Mouse (Mus musculus): ENCODE results near the gene Ltbp4. TPM values are rescaled to one million over a fixed set of nuclear protein-coding genes. Genes with fewer than 3 reads are reported as not detected.

Ltbp4 gene
- polyA plus RNA-seq, 1 experiment from 2014 or later, result 55.1 TPM

DNA sequence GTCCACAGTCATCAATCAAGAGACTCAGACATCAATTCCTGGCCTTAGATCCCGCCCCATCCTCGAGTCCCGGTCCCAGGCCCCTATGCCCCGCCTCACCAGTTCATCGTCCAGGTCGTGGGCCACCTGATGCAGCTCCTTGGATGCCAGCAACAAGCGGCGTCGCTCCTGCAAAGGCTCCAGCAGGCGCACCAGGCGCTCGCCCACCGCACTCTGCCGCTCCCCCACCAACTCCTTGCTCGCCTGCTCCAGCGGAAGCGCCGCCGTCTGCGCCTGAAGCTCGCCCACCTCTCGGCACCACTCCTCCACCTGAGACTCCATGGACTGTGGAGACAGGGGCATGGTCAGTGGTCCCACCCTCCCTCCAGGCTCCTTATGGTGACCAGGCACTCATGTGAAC, 37.8 kb upstream of the Ltbp4 start:
- Histone ChIP-seq H3K9me3 (ENCODE audit: control insufficient read depth, low read length) (no peaks in the 10 kb centered on the region), H3K4me3 (ENCODE audit: control insufficient read depth in 1 of 2, insufficient read depth in 1 of 2, low read depth in 1 of 2, low read length in 2 of 2) (no peak overlapping the region), H3K36me3 (ENCODE audit: control insufficient read depth, insufficient read depth, low read length) (no peaks in the 10 kb centered on the region), H3K9ac (ENCODE audit: low read length) (no peak overlapping the region), H3K27ac (replicated peaks in 1 of 2; ENCODE audit: control insufficient read depth in 1 of 2, insufficient read depth in 1 of 2, low read depth in 2 of 2, low read length in 2 of 2) (no peak overlapping the region), H3K27me3 (ENCODE audit: control insufficient read depth, insufficient read depth, low read length) (peaks cover 73% of the 10 kb centered on the region), H3K4me2 (ENCODE audit: low read length) (no peak overlapping the region), H3K4me1 (ENCODE audit: control insufficient read depth in 2 of 2, insufficient read depth in 2 of 2, low read length in 2 of 2) (no peaks in the 10 kb centered on the region)
- WGBS, result 2% methylated on average over 21 of the region's 22 CpGs
- no peak for ATAC-seq (ENCODE audit: insufficient number of reproducible peaks, insufficient read depth, low FRiP score, low read depth)

DNA sequence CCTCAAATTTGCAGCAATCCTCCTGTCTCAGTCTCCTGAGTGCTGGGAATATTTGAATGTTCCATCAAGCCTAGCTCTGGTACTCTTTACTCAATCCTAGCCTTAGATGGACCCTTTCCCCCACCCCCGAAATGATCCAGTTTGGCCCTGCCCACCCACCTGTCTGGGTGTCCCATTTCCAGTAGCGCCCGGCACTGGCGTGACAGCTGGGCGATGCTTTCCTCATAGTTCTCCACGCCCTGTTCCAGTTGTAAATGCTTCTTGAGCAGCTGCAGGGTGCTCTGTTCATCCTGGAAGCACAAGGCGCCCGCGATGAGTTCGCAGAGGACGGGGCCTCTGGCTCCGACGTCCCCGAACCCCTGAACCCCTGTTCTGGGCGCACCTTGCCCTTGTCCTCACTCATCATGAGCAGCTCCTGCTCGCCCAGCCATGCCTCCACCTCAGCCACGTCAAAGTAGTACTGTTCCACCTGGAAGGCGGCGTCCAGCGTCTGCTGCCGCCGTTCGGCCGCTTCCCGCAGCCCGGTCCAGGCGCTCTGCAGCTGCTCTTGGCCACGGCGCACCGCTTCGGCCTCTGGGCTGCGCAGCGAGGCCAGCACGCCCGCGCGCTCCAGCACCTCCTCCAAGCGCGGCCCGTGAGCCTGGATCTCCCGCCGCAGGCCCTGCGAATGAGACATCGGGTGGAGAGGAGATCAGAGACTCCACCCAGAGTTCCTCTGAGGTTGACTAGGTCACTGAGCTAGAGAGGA, 34.4 kb upstream of the Ltbp4 start:
- Histone ChIP-seq H3K36me3 (ENCODE audit: control insufficient read depth, insufficient read depth, low read length) (no peaks in the 10 kb centered on the region), H3K4me1 (ENCODE audit: control insufficient read depth in 2 of 2, insufficient read depth in 2 of 2, low read length in 2 of 2) (no peaks in the 10 kb centered on the region), H3K9ac (ENCODE audit: low read length) (no peak overlapping the region), H3K4me2 (ENCODE audit: low read length) (peak overlapping the region; percentile 15; the same call in 1 of the 2 replicates), H3K27me3 (ENCODE audit: control insufficient read depth, insufficient read depth, low read length) (peaks cover 94% of the 10 kb centered on the region), H3K9me3 (ENCODE audit: control insufficient read depth, low read length) (peaks cover 5% of the 10 kb centered on the region), H3K4me3 (ENCODE audit: control insufficient read depth in 1 of 2, insufficient read depth in 1 of 2, low read depth in 1 of 2, low read length in 2 of 2) (peak overlapping the region in 1 of 2 experiments; percentile 14; a peak in 1 of 4 replicates), H3K27ac (replicated peaks in 1 of 2; ENCODE audit: control insufficient read depth in 1 of 2, insufficient read depth in 1 of 2, low read depth in 2 of 2, low read length in 2 of 2) (no peak overlapping the region)
- no peak; the same call in 1 of the 2 replicates for ATAC-seq (ENCODE audit: insufficient number of reproducible peaks, insufficient read depth, low FRiP score, low read depth)
- 5% methylated on average over 44 of the region's 44 CpGs for WGBS

DNA sequence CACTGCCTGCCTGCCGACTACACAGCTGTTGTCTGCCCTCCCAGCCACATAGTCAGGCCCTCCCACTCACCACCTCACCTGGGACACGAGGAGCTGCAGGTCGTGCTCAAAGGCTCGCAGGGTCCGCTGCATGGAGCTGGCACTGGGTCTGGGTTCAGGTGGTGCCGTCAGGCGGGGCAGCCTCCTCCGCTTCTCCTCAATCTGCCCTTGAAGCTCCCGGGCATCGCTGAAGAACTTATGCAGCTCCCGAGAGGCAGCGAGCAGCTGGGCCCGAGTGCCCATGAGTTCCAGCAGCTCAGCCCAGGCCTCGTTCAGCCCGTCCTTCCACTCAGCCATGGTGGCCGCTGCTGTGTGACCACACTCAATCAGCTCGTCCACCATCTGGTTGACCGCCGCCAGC, 31.6 kb upstream of the Ltbp4 start:
- Histone ChIP-seq H3K4me1 (ENCODE audit: control insufficient read depth in 2 of 2, insufficient read depth in 2 of 2, low read length in 2 of 2) (peaks cover 2 to 4% of the 10 kb centered on the region in 2 experiments; a peak in 1 of 4 replicates), H3K9ac (ENCODE audit: low read length) (no peak overlapping the region), H3K4me2 (ENCODE audit: low read length) (no peak overlapping the region), H3K27ac (replicated peaks in 1 of 2; ENCODE audit: control insufficient read depth in 1 of 2, insufficient read depth in 1 of 2, low read depth in 2 of 2, low read length in 2 of 2) (no peak overlapping the region), H3K4me3 (ENCODE audit: control insufficient read depth in 1 of 2, insufficient read depth in 1 of 2, low read depth in 1 of 2, low read length in 2 of 2) (no peak overlapping the region), H3K9me3 (ENCODE audit: control insufficient read depth, low read length) (peaks cover 5% of the 10 kb centered on the region), H3K27me3 (ENCODE audit: control insufficient read depth, insufficient read depth, low read length) (peaks cover 97% of the 10 kb centered on the region), H3K36me3 (ENCODE audit: control insufficient read depth, insufficient read depth, low read length) (no peaks in the 10 kb centered on the region)
- 76% methylated on average over 19 of the region's 19 CpGs for WGBS
- ATAC-seq (ENCODE audit: insufficient number of reproducible peaks, insufficient read depth, low FRiP score, low read depth), result no peak

DNA sequence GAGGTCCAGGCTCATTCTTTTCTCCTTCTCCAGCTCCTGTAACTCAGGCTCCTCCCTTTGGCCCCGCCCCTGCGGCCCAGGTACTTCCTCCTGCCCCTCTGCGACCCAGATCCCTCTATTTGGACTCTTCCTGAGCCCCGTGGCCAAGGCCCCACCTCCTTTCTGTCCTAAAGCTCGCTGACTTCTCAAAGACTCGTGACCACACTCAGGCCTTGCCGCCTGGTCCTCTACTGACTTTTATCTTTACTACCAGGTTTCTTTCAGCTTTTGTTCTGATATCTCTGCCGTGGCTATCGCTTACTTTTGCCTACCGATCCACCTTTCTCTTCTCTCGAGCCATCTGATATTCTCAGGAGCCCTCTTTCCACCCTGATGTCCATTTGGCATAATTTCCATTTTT, 30.5 kb upstream of the Ltbp4 start:
- Histone ChIP-seq H3K27ac (replicated peaks in 1 of 2; ENCODE audit: control insufficient read depth in 1 of 2, insufficient read depth in 1 of 2, low read depth in 2 of 2, low read length in 2 of 2) (no peak overlapping the region), H3K36me3 (ENCODE audit: control insufficient read depth, insufficient read depth, low read length) (no peaks in the 10 kb centered on the region), H3K4me3 (ENCODE audit: control insufficient read depth in 1 of 2, insufficient read depth in 1 of 2, low read depth in 1 of 2, low read length in 2 of 2) (no peak overlapping the region), H3K4me1 (ENCODE audit: control insufficient read depth in 2 of 2, insufficient read depth in 2 of 2, low read length in 2 of 2) (peaks cover 2 to 4% of the 10 kb centered on the region in 2 experiments; a peak in 1 of 4 replicates), H3K9me3 (ENCODE audit: control insufficient read depth, low read length) (peaks cover 5% of the 10 kb centered on the region), H3K27me3 (ENCODE audit: control insufficient read depth, insufficient read depth, low read length) (peaks cover 97% of the 10 kb centered on the region), H3K9ac (ENCODE audit: low read length) (no peak overlapping the region), H3K4me2 (ENCODE audit: low read length) (no peak overlapping the region)
- ATAC-seq (ENCODE audit: insufficient number of reproducible peaks, insufficient read depth, low FRiP score, low read depth), result no peak
- WGBS, result 13% methylated on average over 11 of the region's 11 CpGs

DNA sequence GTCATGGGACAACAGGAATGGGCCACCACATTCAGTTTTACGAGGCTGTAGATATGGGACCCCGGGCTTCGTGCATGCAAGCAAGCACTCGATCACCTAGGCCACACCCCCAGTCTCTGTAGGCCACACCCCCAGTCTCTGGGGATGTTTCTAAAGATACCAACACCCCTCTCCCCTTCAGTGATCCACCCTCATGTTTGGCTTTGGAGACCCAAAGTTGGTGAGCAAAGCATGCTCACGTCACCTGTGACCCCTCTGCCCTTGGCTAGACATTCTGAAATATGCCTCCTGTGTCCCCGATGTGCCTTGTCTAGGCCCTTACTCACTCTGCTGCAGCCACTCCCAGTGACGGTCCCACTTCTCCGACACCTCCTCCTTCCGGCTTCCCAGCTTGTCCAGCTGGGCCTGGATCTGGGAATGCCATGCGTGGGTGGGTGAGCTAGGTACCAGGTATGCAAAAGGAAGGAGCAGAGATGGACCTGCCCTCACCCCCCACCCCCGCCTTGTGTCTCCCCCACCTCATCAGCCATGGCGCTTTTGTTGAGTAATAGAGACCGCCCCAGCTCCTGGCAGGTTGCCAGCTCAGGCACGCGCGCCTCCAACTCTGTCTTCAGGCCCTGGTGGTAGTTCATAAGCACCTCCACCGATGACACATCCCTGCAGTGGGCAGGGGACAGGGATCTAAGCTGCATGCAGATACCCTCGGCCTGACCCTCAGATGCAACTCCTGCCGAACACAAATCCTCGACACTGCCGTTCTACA, 28.8 kb upstream of the Ltbp4 start:
- Histone ChIP-seq H3K9me3 (ENCODE audit: control insufficient read depth, low read length) (peaks cover 5% of the 10 kb centered on the region), H3K27ac (replicated peaks in 1 of 2; ENCODE audit: control insufficient read depth in 1 of 2, insufficient read depth in 1 of 2, low read depth in 2 of 2, low read length in 2 of 2) (no peak overlapping the region), H3K36me3 (ENCODE audit: control insufficient read depth, insufficient read depth, low read length) (no peaks in the 10 kb centered on the region), H3K4me3 (ENCODE audit: control insufficient read depth in 1 of 2, insufficient read depth in 1 of 2, low read depth in 1 of 2, low read length in 2 of 2) (no peak overlapping the region), H3K27me3 (ENCODE audit: control insufficient read depth, insufficient read depth, low read length) (peaks cover 84% of the 10 kb centered on the region), H3K4me1 (ENCODE audit: control insufficient read depth in 2 of 2, insufficient read depth in 2 of 2, low read length in 2 of 2) (peaks cover 4 to 5% of the 10 kb centered on the region in 2 experiments; a peak in 2 of 4 replicates), H3K9ac (ENCODE audit: low read length) (no peak overlapping the region), H3K4me2 (ENCODE audit: low read length) (no peak overlapping the region)
- 37% methylated on average over 21 of the region's 21 CpGs for WGBS
- no peak for ATAC-seq (ENCODE audit: insufficient number of reproducible peaks, insufficient read depth, low FRiP score, low read depth)

DNA sequence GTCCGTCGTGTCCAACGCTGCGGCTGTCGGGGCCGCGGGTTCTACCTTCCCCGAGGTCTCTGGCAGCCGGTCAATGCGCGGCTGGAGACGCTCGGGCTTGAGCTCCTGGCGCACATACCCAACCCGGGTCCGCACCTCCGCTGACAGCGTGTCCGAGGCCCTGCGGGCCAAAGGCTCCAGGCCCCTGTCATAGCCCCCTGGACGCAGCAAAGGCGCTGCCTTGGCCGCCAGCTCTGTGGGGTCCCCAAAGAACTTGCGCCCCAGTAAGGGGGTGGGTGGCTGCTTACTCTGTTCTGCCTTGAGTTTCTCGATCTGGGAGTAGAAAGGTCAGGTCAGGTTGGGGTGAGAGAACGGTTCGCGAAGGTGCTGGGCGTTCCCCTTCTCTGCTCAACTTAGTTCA, 26.9 kb upstream of the Ltbp4 start:
- Histone ChIP-seq H3K9me3 (ENCODE audit: control insufficient read depth, low read length) (no peaks in the 10 kb centered on the region), H3K4me1 (ENCODE audit: control insufficient read depth in 2 of 2, insufficient read depth in 2 of 2, low read length in 2 of 2) (peaks cover 4 to 8% of the 10 kb centered on the region in 2 experiments; a peak in 3 of 4 replicates), H3K4me3 (ENCODE audit: control insufficient read depth in 1 of 2, insufficient read depth in 1 of 2, low read depth in 1 of 2, low read length in 2 of 2) (peak overlapping the region in 1 of 2 experiments; percentile 4; a peak in 1 of 4 replicates), H3K27ac (replicated peaks in 1 of 2; ENCODE audit: control insufficient read depth in 1 of 2, insufficient read depth in 1 of 2, low read depth in 2 of 2, low read length in 2 of 2) (no peak overlapping the region), H3K27me3 (ENCODE audit: control insufficient read depth, insufficient read depth, low read length) (peaks cover 69% of the 10 kb centered on the region), H3K9ac (ENCODE audit: low read length) (no peak overlapping the region), H3K36me3 (ENCODE audit: control insufficient read depth, insufficient read depth, low read length) (no peaks in the 10 kb centered on the region), H3K4me2 (ENCODE audit: low read length) (0 out of 2 replicates have a peak overlapping the region, but pooled peaks have one; percentile 16)
- no peak for ATAC-seq (ENCODE audit: insufficient number of reproducible peaks, insufficient read depth, low FRiP score, low read depth)
- WGBS, result 5% methylated on average over 29 of the region's 29 CpGs

DNA sequence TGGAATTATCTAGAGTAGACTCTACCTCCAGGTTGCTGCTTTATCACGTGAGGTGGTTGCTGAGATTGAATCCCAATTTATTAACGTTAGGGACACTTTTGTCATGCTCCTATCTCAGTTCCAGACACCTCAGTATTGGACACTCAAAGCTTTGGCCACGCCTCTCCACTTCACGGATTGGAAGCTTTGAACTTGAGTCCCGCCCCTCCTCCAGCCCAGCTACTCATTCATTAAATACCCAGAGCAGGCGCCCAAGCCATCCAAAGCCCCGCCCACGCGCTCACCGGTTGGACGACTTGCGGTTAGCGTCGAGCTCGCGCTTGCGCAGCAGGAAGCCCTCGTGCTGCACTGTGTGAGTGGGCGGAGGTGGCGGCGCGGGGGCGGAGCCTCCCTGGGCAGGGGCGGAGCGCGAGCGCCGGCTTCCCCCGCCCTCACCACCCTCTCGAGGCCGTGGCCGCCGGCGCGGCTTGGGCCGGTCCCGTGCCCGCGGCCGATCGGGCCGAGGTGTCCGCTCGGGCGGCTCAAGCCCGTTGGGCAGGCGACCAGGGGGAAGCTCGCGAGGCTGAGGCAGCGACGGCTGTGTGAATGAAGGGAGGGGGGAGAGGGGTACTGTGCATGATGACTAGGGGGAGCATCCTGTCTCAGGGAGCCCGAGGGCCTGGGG, 23.9 kb upstream of the Ltbp4 start:
- Histone ChIP-seq H3K27me3 (ENCODE audit: control insufficient read depth, insufficient read depth, low read length) (peaks cover 39% of the 10 kb centered on the region), H3K36me3 (ENCODE audit: control insufficient read depth, insufficient read depth, low read length) (no peaks in the 10 kb centered on the region), H3K4me2 (ENCODE audit: low read length) (peak overlapping the region; percentile 81), H3K9me3 (ENCODE audit: control insufficient read depth, low read length) (no peaks in the 10 kb centered on the region), H3K4me3 (ENCODE audit: control insufficient read depth in 1 of 2, insufficient read depth in 1 of 2, low read depth in 1 of 2, low read length in 2 of 2) (peak overlapping the region; percentile 50 to 51), H3K9ac (ENCODE audit: low read length) (peak overlapping the region; percentile 71), H3K27ac (replicated peaks in 1 of 2; ENCODE audit: control insufficient read depth in 1 of 2, insufficient read depth in 1 of 2, low read depth in 2 of 2, low read length in 2 of 2) (no peak overlapping the region), H3K4me1 (ENCODE audit: control insufficient read depth in 2 of 2, insufficient read depth in 2 of 2, low read length in 2 of 2) (peaks cover 7 to 13% of the 10 kb centered on the region in 2 experiments)
- under 1% methylated on average over 50 of the region's 52 CpGs for WGBS
- ATAC-seq (ENCODE audit: insufficient number of reproducible peaks, insufficient read depth, low FRiP score, low read depth), result peak; percentile 93

All from heart, embryonic 14.5 days (tissue).